Mouse (Mus musculus) limb, embryonic 12.5 days (tissue): Measurements from ENCODE around the gene Nek9. TPM values are rescaled to one million over a fixed set of nuclear protein-coding genes. Genes with fewer than 3 reads are reported as not detected.

Experiments
- ATAC-seq: fragments of 200-750 bp; cut with Nextera tagmentation; 2 replicates; pipeline ENCODE4 v1.8.0; 2017; ENCODE audit warnings: low read depth, moderate TSS enrichment; ENCODE audit not compliant: insufficient number of reproducible peaks, insufficient read depth, low FRiP score, low TSS enrichment
- H3K27ac ChIP-seq: fragments of 300-500 bp; sonication (generic); 2 replicates; pipeline ENCODE4 v1.5.1; 2016; ENCODE audit warnings: mild to moderate bottlenecking, moderate library complexity
- H3K27me3 ChIP-seq: fragments of 300-500 bp; sonication (generic); 2 replicates; pipeline ENCODE4 v1.6.1; 2016; ENCODE audit warnings: mild to moderate bottlenecking, moderate library complexity
- H3K36me3 ChIP-seq: fragments of 300-500 bp; sonication (generic); 2 replicates; pipeline ENCODE4 v1.6.1; 2016; ENCODE audit warnings: mild to moderate bottlenecking, moderate library complexity
- H3K4me1 ChIP-seq: fragments of 300-500 bp; sonication (generic); replicated peaks from 2 replicates; pipeline ENCODE4 v1.6.1; 2016
- H3K4me2 ChIP-seq: fragments of 300-500 bp; sonication (generic); 2 replicates; pipeline ENCODE4 v1.6.1; 2016; ENCODE audit warnings: mild to moderate bottlenecking, moderate library complexity
- H3K4me3 ChIP-seq: fragments of 300-500 bp; sonication (generic); replicated peaks from 2 replicates; pipeline ENCODE4 v1.5.1; 2016; ENCODE audit warnings: mild to moderate bottlenecking
- H3K9ac ChIP-seq: fragments of 300-500 bp; sonication (generic); replicated peaks from 2 replicates; pipeline ENCODE4 v1.6.1; 2016; ENCODE audit warnings: mild to moderate bottlenecking, moderate library complexity
- H3K9me3 ChIP-seq: fragments of 300-500 bp; sonication (generic); 2 replicates; pipeline ENCODE4 v1.6.1; 2016; ENCODE audit warnings: mild to moderate bottlenecking, moderate library complexity
- WGBS: fragments of 180-500 bp; shearing (Covaris S2); methylation state at CpG from one replicate; pipeline ENCODE4 v1.1.7; 2016; 5-methylcytosine and 5-hydroxymethylcytosine counted together
- polyA plus RNA-seq: library from polyadenylated mRNA; unstranded; fragments of >200 nt; fragmentation: Nextera tagmentation; extraction: Ambion mirVana; gene quantifications from 2 replicates; pipeline ENCODE4 v1.2.1, GENCODE M21; 2016

The Nek9 gene
- polyA plus RNA-seq, 1 experiment from 2014 or later, result 31.1 TPM

DNA sequence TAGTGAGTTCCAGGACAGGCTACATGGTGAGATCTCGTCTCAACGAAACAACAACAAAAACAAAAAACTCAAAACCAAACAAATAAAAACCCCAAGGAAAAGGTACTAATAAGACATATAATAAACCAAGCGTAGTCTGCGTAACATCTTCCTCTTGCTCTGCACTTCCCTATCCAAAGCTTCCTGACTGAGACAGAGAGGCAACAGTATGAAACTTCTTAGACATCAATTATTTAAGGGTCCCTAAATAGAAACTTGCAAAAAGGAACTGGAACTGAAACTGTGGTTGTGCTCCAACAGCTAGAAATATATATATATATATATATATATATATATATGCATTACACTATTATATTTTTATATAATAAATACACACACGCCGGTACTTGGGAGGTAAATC is 6.4 kb upstream of the Nek9 start:
- Histone ChIP-seq H3K4me2 (no peak overlapping the region), H3K4me1 (peaks cover 5% of the 10 kb centered on the region; the same call in 1 of the 2 replicates), H3K9ac (no peak overlapping the region), H3K27ac (no peak overlapping the region), H3K4me3 (no peak overlapping the region), H3K36me3 (peaks cover 55% of the 10 kb centered on the region), H3K27me3 (no peaks in the 10 kb centered on the region), H3K9me3 (no peaks in the 10 kb centered on the region)
- ATAC-seq, result no peak
- WGBS, result 90% methylated on average over 6 of the region's 6 CpGs

DNA sequence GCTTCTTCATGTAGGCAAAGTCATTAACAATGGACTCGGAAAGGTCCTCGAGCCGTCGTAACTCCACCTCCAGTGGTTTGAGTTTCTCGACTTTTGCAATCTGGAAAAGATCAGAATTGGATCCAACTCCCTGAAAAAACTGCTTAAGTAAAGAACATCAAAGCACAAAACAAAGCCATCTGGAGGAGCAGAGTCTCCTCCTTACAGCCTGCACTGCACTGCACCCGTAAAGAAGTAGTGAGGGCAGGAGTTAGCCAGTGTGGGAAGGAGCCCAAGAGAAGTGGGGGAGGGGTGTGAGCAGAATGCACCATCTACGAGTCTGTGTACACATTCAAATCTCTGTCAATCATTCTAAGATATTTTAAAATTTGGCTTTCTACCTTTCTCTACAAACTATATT is 5.1 kb upstream of the Nek9 start:
- H3K4me2 ChIP-seq, result no peak overlapping the region
- ATAC-seq, result peak; percentile 37; the same call in 1 of the 2 replicates
- peaks cover 42% of the 10 kb centered on the region for H3K36me3 ChIP-seq
- H3K27me3 ChIP-seq, result no peaks in the 10 kb centered on the region
- no peak overlapping the region for H3K9ac ChIP-seq
- 24% methylated on average over 7 of the region's 7 CpGs for WGBS
- H3K4me3 ChIP-seq, result no peak overlapping the region
- no peaks in the 10 kb centered on the region for H3K9me3 ChIP-seq
- peaks cover 12% of the 10 kb centered on the region for H3K4me1 ChIP-seq
- H3K27ac ChIP-seq, result 0 out of 2 replicates have a peak overlapping the region, but pooled peaks have one; percentile 13

DNA sequence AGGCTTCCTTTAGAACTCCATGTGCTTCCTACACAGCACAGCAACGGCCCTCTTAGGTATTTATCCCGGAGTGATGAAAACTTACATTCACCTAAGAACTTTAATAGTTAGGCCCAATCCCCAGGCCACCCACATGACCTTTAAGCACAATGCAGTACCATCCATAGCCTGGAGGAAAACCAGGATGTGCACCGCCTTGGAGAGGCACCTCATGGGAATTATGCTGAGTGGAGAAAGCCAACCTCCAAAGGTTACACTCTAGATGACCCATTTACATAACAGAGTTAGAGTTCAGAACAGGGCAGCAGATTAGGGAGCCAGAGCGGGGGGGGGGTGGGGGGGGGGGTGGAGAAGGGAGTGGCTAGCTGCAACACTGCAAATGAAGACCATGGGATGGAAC is 3.1 kb upstream of the Nek9 start:
- H3K9ac ChIP-seq, result no peak overlapping the region
- H3K9me3 ChIP-seq, result no peaks in the 10 kb centered on the region
- no peak for ATAC-seq
- H3K27ac ChIP-seq, result no peak overlapping the region
- H3K36me3 ChIP-seq, result peaks cover 24% of the 10 kb centered on the region
- H3K4me2 ChIP-seq, result no peak overlapping the region
- 90% methylated on average over 4 of the region's 4 CpGs for WGBS
- no peaks in the 10 kb centered on the region for H3K27me3 ChIP-seq
- H3K4me1 ChIP-seq, result peaks cover 20% of the 10 kb centered on the region
- no peak overlapping the region for H3K4me3 ChIP-seq

DNA sequence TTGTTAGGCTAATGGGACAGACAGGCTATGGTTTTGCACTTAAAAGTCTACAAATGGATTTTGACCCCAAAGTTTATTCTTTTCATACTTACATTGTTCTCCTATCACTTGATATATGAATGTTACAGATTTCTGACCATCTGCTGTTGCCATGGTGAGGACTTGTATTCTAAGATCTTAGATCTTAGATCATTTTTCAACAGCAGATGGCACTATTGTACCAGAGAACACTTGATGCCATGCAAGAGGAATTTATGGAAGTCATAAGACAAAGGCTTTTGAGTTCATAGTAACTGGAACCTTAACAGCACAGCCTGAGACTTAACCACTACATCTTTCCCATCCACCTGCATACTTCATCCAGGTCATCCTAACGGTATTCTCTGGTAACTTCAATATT is 2.0 kb upstream of the Nek9 start:
- H3K27ac ChIP-seq, result no peak overlapping the region
- no peak overlapping the region for H3K9ac ChIP-seq
- H3K4me2 ChIP-seq, result no peak overlapping the region
- no peak for ATAC-seq
- H3K36me3 ChIP-seq, result peaks cover 30% of the 10 kb centered on the region
- 47% methylated on average over 1 of the region's 1 CpGs for WGBS
- no peak overlapping the region for H3K4me3 ChIP-seq
- no peaks in the 10 kb centered on the region for H3K27me3 ChIP-seq
- no peaks in the 10 kb centered on the region for H3K9me3 ChIP-seq
- peaks cover 20% of the 10 kb centered on the region for H3K4me1 ChIP-seq

DNA sequence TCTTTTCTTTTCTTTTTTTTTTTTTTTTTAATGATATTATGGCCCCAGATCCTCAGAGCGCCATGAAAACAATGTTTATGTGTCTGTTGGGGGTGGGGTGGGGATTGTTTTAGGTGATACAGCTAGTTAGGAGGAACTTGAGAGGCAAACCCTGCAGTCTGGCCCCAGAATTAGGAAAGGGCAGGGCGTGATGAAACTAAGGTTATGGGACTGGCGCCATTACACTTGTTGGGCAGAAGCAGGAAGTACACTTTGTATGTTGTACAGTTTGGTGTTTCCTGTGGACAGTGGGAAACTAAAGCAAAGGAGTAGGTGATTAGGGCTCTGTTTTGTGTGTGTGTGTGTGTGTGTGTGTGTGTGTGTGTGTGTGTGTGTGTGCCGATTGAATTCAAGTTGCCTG is 785 bp upstream of the Nek9 start:
- Histone ChIP-seq H3K27ac (no peak overlapping the region), H3K4me1 (peaks cover 20% of the 10 kb centered on the region), H3K27me3 (no peaks in the 10 kb centered on the region), H3K9me3 (no peaks in the 10 kb centered on the region), H3K9ac (no peak overlapping the region), H3K36me3 (peaks cover 41% of the 10 kb centered on the region), H3K4me2 (peak overlapping the region; percentile 61), H3K4me3 (peak overlapping the region; percentile 95)
- no peak for ATAC-seq
- WGBS, result 44% methylated on average over 4 of the region's 4 CpGs

DNA sequence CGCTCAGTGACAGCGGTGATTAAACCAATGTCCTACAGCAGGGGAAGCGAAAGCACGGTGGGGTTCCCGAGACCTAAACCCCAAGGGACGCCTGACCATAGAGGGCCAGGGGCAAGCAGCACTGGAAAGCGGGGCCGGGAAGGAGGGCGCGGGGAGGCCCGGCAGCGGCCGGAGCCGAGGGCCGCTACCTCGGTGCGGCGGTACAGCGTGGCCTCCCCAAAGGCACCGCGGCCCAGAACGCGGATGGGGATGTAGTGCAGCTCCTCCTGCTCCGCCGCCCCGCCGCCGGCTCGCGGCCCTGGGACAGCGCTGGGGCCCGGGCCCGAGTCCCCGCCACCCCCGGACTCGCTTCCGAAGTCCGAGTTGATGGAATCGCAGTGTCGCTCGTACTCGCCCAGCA is 347 bp downstream of the Nek9 start:
- H3K4me1 ChIP-seq, result peaks cover 20% of the 10 kb centered on the region
- WGBS, result under 1% methylated on average over 42 of the region's 42 CpGs

DNA sequence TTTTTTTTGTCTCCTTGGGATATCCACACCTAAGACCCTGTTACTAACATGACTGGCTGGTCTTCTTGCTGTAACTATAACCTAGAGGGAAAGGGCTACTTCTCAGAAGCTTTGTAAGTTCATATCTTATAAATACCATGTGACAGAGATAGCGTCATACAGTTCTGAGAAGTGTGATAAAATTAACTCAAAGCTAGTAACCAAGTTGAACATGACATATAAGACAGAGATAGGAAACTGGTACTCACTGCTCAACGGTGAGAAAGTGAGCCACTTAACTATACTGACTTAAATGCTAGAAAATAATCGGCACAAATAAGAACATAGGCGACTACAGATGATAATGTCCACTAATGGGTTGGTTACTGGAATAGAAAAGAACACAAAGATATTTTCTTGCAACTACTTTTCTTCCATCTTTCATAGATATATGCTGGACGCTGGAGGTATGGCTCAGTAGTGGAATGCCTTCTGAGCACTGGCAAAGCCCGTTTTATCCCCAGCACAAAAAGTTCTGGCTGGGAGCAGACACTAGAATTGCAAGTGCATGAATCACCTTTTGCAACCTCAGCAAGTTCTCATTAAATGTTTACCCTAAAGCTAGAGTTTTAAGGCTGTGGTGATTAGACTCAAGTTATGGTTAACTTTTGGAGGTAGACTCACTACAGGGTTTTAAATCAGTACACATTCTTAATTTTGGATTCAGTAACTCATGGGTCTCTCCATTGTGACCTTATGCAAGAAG is 1.4 kb downstream of the Nek9 start:
- H3K4me2 ChIP-seq, result peak overlapping the region; percentile 61
- H3K27ac ChIP-seq, result no peak overlapping the region
- ATAC-seq, result no peak
- no peaks in the 10 kb centered on the region for H3K27me3 ChIP-seq
- WGBS, result 80% methylated on average over 6 of the region's 6 CpGs
- H3K9ac ChIP-seq, result no peak overlapping the region
- H3K4me1 ChIP-seq, result peaks cover 20% of the 10 kb centered on the region
- no peaks in the 10 kb centered on the region for H3K9me3 ChIP-seq
- peak overlapping the region; percentile 95 for H3K4me3 ChIP-seq
- peaks cover 46% of the 10 kb centered on the region for H3K36me3 ChIP-seq

More for the DNA sequence above, 347 bp downstream of the Nek9 start:
- no peaks in the 10 kb centered on the region for H3K27me3 ChIP-seq
- H3K9me3 ChIP-seq, result no peaks in the 10 kb centered on the region
- H3K27ac ChIP-seq, result peak overlapping the region; percentile 94
- ATAC-seq, result peak; percentile 62
- H3K4me3 ChIP-seq, result peak overlapping the region; percentile 95
- peak overlapping the region; percentile 96 for H3K9ac ChIP-seq
- H3K36me3 ChIP-seq, result peaks cover 42% of the 10 kb centered on the region
- H3K4me2 ChIP-seq, result peak overlapping the region; percentile 61

DNA sequence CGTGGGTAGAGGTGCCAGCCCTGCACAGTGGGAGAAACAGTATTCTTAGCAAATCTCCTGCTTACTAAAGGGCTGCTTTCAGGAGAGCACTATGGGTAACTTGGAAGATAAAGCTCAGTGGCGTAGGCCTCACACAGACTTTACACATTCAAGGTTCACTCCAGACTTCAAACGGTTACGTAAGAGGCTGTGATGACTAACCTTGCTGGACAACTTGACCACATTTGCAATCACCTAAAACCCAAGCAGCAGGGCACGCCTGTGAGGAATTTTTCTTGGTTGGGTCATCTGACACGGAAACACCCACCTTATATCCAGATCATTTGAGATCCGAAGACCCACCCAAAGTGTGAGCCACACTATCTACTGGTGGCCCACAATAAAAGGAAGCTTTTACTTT is 9.0 kb downstream of the Nek9 start:
- no peaks in the 10 kb centered on the region for H3K4me1 ChIP-seq
- no peaks in the 10 kb centered on the region for H3K27me3 ChIP-seq
- WGBS, result 91% methylated on average over 7 of the region's 7 CpGs
- H3K36me3 ChIP-seq, result peaks cover 89% of the 10 kb centered on the region
- no peak overlapping the region for H3K4me2 ChIP-seq
- ATAC-seq, result no peak
- H3K9me3 ChIP-seq, result no peaks in the 10 kb centered on the region
- no peak overlapping the region for H3K9ac ChIP-seq
- H3K4me3 ChIP-seq, result no peak overlapping the region
- H3K27ac ChIP-seq, result no peak overlapping the region

DNA sequence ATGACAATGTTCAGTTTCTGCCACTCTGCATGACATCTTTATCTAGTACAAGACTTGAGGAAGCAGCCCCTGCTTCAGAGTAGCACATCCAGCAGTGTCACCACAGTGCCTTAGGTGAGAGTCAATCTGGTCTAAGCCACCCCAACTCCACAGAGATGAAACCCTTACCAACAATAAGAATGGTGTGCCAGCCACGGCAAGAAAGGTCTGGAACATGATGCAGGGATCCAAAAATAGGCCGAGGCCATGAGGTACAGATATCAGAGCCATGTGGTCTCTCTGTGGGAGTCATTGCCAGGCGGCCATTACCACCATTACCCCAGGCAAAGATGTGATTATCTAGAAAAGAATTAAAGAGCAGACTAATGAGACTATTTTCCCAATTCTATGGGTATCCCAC is 30.5 kb downstream of the Nek9 start:
- 54% methylated on average over 3 of the region's 3 CpGs for WGBS
- no peak overlapping the region for H3K4me2 ChIP-seq
- H3K9ac ChIP-seq, result no peak overlapping the region
- no peak for ATAC-seq
- H3K9me3 ChIP-seq, result no peaks in the 10 kb centered on the region
- no peaks in the 10 kb centered on the region for H3K27me3 ChIP-seq
- peaks cover 98% of the 10 kb centered on the region for H3K36me3 ChIP-seq
- H3K27ac ChIP-seq, result no peak overlapping the region
- H3K4me1 ChIP-seq, result peaks cover 3% of the 10 kb centered on the region; the same call in 1 of the 2 replicates
- H3K4me3 ChIP-seq, result no peak overlapping the region

DNA sequence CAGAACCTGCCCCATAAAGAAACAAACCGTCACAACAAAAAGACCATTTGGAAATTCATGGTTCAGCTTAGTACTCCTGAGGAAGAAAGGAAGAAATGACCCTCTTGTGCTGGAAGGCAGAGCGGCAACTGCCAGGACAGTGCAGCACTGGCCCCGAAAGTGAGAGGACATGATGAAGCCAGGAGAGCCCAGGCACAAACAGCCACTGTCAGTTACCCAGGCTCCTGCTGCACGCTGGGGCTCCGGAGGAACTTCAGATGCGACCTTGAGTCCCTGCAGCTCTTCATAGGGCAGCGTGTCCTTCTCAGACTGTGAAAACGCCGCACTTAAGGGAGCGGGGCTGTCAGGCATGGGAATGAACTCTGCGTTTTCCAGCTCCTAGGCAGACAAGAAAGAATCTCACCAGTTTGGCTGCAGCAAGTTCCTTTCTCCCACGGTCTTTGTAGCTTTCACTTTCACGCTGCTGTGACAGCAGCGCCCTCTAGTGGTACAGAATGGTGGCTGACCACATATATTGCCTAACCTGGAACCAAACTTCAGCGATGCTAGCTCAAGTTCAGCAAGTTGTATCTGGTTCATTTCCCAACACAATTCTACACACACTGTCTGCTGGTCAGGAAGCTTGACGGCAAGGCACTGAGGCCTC is 33.8 kb downstream of the Nek9 start:
- 51% methylated on average over 16 of the region's 16 CpGs for WGBS
- H3K9me3 ChIP-seq, result no peaks in the 10 kb centered on the region
- H3K9ac ChIP-seq, result no peak overlapping the region; the same call in 1 of the 2 replicates
- no peak overlapping the region for H3K4me2 ChIP-seq
- H3K36me3 ChIP-seq, result peaks cover 97% of the 10 kb centered on the region
- H3K4me1 ChIP-seq, result peaks cover 3% of the 10 kb centered on the region; the same call in 1 of the 2 replicates
- no peaks in the 10 kb centered on the region for H3K27me3 ChIP-seq
- ATAC-seq, result no peak
- 0 out of 2 replicates have a peak overlapping the region, but pooled peaks have one; percentile 35 for H3K27ac ChIP-seq
- H3K4me3 ChIP-seq, result no peak overlapping the region

DNA sequence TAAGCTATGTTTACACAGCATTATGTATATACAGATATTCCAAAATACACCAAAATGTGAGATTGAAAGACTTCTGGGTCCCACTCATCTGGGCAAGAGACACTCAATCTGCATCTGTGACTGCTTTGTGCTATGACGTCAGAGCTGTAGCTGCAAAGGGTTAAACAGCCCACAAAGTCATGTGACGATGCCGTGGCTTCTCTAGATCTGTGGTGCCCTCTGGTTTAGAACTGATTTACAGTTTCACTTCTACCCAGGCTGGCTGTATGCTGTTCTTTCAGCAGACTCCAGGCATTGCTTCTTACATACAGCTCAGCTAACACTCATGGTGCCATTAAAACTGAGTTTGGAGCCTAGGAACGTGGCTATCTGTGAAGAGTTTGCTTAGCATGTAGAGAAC is 34.4 kb downstream of the Nek9 start:
- no peaks in the 10 kb centered on the region for H3K9me3 ChIP-seq
- peaks cover 97% of the 10 kb centered on the region for H3K36me3 ChIP-seq
- no peak overlapping the region for H3K9ac ChIP-seq
- H3K27ac ChIP-seq, result no peak overlapping the region
- H3K4me2 ChIP-seq, result no peak overlapping the region
- no peak for ATAC-seq
- WGBS, result 65% methylated on average over 4 of the region's 4 CpGs
- no peaks in the 10 kb centered on the region for H3K27me3 ChIP-seq
- peaks cover 3% of the 10 kb centered on the region; the same call in 1 of the 2 replicates for H3K4me1 ChIP-seq
- H3K4me3 ChIP-seq, result no peak overlapping the region
